Mouse (Mus musculus) adrenal gland, postnatal 36 days (tissue): ENCODE data around the gene Blm. TPM values are rescaled to one million over a fixed set of nuclear protein-coding genes. Genes with fewer than 3 reads are reported as not detected.

Source experiments
- DNase-seq, 2 experiments: peaks; one replicate each; pipeline ENCODE4 v3.0.0; 2021; ENCODE audit warnings: mixed read lengths in 1 of 2
- total RNA-seq, 2 experiments: library from RNA; stranded (reverse); gene quantifications; 2 replicates each; pipeline ENCODE4 v1.2.3; 2021

Gene Blm
- total RNA-seq, 2 experiments from 2014 or later = 3.4 to 3.9 TPM

DNA sequence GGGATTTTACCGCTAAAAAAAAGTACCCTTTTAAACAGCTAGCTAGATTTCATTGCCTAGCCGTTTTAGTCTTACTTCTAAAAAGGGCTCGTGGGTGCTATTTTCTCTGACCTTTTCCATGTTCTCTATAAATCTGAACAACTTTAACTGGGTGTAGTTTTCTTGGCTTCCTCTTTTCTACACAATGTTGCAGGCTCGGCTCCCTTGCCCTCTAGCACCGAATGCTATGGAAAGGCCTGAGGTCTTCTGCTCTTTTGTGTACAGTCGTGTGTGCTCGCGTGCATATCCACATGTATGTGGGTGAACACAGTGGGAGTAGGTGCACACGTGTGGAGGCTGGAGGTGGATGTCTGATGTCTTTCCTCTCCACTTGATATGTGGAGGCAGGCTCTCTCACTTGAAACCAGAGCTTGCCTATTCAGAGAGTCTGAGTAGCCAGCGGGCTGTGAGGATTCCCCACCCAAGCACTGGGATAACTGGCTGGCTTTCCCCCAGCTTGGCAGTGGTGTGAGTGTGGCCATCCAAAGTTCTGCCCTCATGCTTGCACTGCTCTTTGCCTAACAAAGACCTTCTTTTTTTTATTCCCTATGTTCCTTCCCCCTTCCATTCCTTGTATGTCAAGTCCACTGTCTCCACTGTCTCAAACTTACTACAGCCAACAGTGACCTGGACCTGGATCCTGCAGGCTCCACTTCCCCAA, 95.0 kb downstream of the Blm start:
- DNase-seq = no peak

GRCm38 (mm10) chr7:80439032-80439760, 95.7 kb downstream of the Blm start:
- DNase-seq = peak; percentile 69 to 70

DNA sequence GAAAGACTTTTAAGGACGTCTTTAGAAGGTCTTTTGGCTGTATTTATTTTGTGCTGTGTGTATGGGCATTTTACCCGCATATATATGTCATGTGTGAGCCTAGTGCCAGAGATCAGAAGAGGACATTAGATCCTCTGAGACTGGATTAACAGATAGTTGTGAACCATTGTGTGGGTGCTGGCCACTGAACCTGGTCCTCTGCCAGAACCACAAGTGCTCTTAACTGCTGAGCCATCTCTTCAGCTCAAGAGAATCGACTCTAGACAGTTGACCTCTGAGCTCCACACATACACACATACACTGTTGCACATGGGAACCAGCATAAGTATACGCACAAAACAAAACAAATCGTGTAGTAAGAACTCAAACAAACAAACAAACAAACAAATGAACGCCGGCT, 98.3 kb downstream of the Blm start:
- no peak for DNase-seq

DNA sequence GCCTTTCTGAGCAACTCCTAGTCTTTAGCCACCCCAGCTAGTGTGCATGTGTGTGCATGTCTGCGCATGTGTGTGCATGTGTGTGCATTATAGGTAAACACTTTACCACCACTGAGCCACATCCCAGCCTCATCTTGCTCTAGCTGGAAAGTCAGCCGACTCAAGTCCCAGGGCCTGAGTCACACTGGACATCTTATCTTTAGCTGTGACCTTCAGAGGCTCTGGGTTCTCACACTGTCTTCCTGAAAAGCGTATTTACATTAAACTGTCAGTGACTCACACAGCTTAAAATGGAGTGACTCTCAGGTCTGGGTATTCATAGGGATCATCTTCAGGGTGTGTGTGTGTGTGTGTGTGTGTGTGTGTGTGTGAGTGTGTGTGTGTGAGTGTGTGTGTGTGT, 99.3 kb downstream of the Blm start:
- DNase-seq = peak; percentile 45 to 54

GRCm38 (mm10) chr7:80429661-80430060, 105.3 kb downstream of the Blm start:
- DNase-seq = no peak

DNA sequence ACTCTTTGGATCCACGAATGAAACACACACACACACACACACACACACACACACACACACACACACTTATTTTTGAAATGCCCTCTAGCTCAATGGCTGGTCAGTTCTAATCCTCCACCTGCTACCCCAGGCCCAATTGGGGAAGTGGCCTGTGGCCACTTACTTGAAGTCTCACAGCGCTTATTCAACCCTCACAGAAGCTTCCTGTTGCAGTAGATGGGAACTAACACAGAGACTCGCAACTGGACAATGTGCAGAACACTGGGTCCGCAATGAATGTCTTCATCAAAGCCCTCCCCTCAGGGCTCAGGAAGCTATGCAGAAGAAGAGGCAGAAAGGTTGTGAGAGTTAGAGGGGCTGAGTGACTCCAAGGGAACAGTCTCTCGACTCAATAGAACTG, 107.2 kb downstream of the Blm start:
- DNase-seq = no peak

- peak in 1 of 2 experiments; percentile 51 for DNase-seq
These were observed 108.6 kb downstream of the Blm start for GRCm38 (mm10) chr7:80426363-80426762.

GRCm38 (mm10) chr7:80424722-80425121, 110.2 kb downstream of the Blm start:
- DNase-seq = no peak

- DNase-seq = peak; percentile 37 to 68
These were observed 112.0 kb downstream of the Blm start for GRCm38 (mm10) chr7:80422759-80423480.

DNA sequence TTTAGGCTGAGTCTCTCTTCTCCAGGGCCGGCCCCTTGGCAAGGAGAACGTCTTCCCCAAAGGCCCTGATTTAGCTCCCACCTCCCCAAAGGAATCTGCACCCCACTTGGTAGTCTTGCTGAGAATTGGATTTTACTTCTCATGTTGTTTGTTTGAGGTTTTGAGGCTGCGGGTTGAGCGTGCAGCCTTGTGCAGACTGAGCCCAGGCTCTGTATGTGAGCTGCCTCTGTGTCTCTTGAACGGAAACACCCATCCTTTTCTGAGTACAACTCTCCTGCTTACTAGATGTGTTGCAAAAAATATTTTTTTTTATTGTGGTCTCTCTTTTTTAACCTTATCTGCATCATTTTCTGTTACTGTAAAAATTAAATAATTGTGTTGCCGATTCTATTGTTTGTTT, 113.3 kb downstream of the Blm start:
- no peak for DNase-seq

DNA sequence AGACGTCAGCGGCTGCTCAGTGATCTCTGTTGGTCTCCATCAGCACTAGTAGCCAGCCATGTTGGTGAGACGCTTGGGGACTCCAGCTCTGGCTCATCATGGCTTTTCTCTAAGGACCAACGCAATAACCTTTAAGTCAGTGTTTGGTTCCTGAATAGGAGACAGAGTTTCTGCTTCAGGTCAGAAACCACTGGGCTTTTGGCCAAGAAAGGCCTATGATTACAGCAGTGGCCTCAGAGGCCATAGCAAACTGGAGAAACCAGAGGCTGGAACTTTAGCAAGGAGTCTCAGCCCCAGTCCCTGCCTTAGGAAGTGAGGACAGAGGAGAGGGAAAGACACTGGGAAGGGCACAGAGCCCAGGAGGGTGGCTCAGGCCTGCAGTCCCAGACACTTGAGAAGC, 114.3 kb downstream of the Blm start:
- peak; percentile 43 to 56 for DNase-seq

GRCm38 (mm10) chr7:80419278-80419677, 115.6 kb downstream of the Blm start:
- DNase-seq = no peak

- no peak for DNase-seq
These were observed 116.9 kb downstream of the Blm start for GRCm38 (mm10) chr7:80418036-80418435.

- DNase-seq = no peak
These were observed 117.3 kb downstream of the Blm start for GRCm38 (mm10) chr7:80417601-80418000.

GRCm38 (mm10) chr7:80416969-80417368, 118.0 kb downstream of the Blm start:
- DNase-seq = no peak

DNA sequence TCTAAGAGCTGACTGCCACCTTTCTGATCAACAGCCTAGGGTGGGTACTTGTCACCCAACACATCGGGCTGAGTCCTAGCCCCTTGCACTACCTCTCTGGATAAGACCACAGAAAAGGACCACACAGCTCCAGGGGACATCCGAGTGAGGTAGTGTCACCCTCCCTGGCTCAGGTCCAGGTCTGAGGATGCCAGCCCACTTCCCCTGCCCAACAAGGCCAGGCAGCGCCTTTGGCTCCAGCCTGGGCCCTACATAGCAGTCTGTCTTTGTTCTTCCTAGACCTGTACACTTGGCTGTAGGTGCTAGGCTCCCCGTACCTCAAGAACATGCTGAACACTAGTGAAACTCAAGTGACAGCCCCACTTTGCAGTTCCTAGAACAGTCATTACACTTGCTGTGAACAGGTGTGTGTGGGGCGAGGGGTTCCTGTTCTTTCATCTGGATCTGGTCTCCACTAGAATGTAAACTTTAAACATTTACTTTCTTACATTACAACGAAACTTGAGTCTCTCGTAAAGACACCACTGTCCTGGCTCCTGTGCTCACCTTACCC, 120.5 kb downstream of the Blm start:
- DNase-seq = no peak

GRCm38 (mm10) chr7:80413512-80414302, 121.2 kb downstream of the Blm start:
- DNase-seq = no peak

- DNase-seq = peak; percentile 50 to 53
These were observed 122.1 kb downstream of the Blm start for GRCm38 (mm10) chr7:80412781-80413180.

- no peak for DNase-seq
These were observed 122.6 kb downstream of the Blm start for GRCm38 (mm10) chr7:80412279-80412678.

GRCm38 (mm10) chr7:80410380-80410779, 124.5 kb downstream of the Blm start:
- no peak for DNase-seq

DNA sequence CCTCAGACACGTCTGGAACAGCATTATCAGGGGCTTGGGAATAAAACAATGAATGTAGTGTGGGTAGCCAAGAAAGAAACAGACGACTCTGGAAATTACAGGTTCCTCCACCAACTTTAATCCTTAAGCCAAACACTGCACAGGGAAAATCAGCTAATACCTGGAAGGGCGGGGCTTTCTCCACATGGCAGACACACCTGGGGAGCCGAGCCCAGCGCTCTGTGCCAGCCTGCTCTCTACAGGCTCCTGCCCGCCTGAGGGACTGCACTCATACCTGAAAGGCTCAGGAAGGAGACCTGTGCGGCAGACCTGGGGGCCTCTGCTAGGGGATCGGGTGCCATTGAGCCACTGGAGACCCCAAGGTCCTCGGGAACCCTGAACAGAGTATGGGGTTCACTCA, 127.2 kb downstream of the Blm start:
- DNase-seq = no peak

GRCm38 (mm10) chr7:80406186-80406585, 128.7 kb downstream of the Blm start:
- no peak for DNase-seq
